Mouse (Mus musculus) liver, postnatal 0 days (tissue): ENCODE data around the gene St8sia1.

ENCODE experiments used
- CTCF ChIP-seq: sonication (generic); IDR thresholded peaks from 2 replicates; pipeline ENCODE4 v1.5.1; 2016; ENCODE audit warnings: antibody characterized with exemption, low read depth
- EP300 ChIP-seq: IDR thresholded peaks from 2 replicates; pipeline ENCODE4 v1.6.1; 2016; ENCODE audit warnings: antibody characterized with exemption, low read depth, mild to moderate bottlenecking

DNA sequence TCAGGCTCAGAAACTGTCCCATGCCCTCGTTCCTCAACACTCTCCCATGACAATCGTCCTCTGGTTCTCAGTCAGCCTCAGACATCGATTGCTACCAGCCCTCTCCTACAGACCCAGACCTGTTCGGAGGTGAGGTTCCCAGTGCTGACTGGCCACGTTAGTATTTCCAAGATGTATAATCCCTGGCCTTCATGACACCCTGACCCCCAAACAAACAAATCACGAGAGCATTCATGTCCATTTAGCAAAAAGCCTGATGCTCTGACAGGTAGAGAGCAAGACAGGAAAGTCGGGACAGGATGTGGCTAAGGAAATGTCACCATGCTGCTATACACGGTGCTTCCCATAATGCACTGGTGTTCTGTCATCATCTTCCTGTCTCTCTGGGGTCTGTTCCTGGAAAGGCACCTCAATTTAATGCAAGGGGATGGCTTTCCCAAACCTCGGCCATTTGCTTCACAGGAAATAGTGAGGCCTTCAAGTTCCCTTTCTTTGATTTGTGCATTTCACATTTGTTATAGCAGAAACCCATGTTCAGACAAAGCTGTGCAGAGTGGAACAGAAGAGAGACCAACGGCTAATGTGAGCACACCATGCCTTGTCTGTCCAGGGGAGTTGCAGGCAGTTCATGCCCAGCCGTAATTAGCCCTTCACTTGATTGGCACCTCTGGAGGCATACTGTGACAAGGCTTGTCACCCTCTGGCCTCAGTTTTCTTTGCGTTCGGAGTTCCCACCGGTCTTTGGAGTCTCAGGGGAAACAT lies 184.3 kb downstream of the St8sia1 start:
- TF ChIP-seq CTCF (no peak), EP300 (peak; percentile 48; the same call in 1 of the 2 replicates)
